22 mouse cellular contexts compared by ENCODE assay signal in the genomic region with DNA sequence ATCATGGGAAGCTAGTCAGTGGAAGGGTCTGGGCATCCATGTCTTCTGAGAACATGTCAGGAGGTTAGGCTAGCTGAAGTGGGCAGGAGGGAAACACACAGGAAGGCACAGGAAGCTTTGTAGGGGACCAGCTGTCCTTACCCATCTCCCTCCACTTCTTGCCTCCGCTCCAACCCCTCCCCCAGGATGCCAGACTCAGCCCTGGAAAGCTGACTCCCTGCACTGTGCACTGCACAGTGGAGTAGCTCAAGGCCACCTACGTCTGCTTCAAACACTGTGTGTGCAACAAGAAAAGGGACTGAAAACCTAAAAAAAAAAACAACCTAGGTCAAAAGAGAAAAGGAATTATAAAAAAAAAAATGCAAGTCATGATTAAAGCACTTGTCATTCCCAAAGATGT.
A peak's percentile ranks its signal among the peaks of the same experiment; 100 is the strongest.
DNase-seq lines count a peak whose midpoint lies in the region; ATAC-seq and TF ChIP-seq lines count a peak whose summit lies in the region.
"Had no signal": no experiment of that assay in that cellular context is flagged by ENCODE, and none has a peak within 500 bp of the region (broad histone marks: within the 10 kb centered on the region; RNA-seq: fewer than 3 reads in every experiment).

No protein-coding gene starts in this region.

- no peaks in the 10 kb centered on the region for H3K27me3 ChIP-seq in myocyte (ENCODE audit: control insufficient read depth, insufficient read depth, insufficient read length)
- H3K27me3 ChIP-seq: CH12.LX; heart, embryonic 15.5 days; hindbrain, embryonic 13.5 days; Patski had no signal

- DNase-seq in frontal cortex, postnatal 14 days (ENCODE audit: low spot score in 2 of 2): no peak
- DNase-seq in adrenal gland, adult 8-10 months: peak; percentile 42
- peak; percentile 70 for DNase-seq in adrenal gland, postnatal 14 days
- DNase-seq: cerebellum, adult 2 months; cerebellum, postnatal 10 days; gastrocnemius, postnatal 10 days; heart, adult 2 months; heart, postnatal 14 days had no signal

- TF ChIP-seq POLR2A in myocyte (IDR thresholded peaks at IDR 0.05; ENCODE audit: insufficient read length, low read depth): no peak

- H3K36me3 ChIP-seq in myocyte (ENCODE audit: control insufficient read depth, insufficient read depth): no peaks in the 10 kb centered on the region
- H3K36me3 ChIP-seq: embryonic facial prominence, embryonic 10.5 days; forebrain, embryonic 10.5 days; heart, embryonic 15.5 days; hindbrain, embryonic 13.5 days had no signal

- no peak overlapping the region for H3K4me2 ChIP-seq in myocyte (ENCODE audit: low read depth)
- H3K4me2 ChIP-seq: heart, embryonic 11.5 days; heart, embryonic 15.5 days; hindbrain, embryonic 13.5 days had no signal

- no peak overlapping the region for H3K4me3 ChIP-seq in myocyte
- H3K4me3 ChIP-seq: embryonic facial prominence, embryonic 10.5 days; erythroblast, embryonic 14.5 days; forebrain, embryonic 10.5 days; heart, adult 2 months; heart, embryonic 15.5 days; hindbrain, embryonic 13.5 days had no signal

- no peak overlapping the region for H3ac ChIP-seq in myocyte (ENCODE audit: control insufficient read depth, insufficient read length)

- H3K79me2 ChIP-seq in myocyte (ENCODE audit: control insufficient read depth, insufficient read depth): no peaks in the 10 kb centered on the region

- ATAC-seq in frontal cortex, adult (ENCODE audit: low TSS enrichment): 0 out of 2 replicates have a peak, but pooled peaks have one; percentile 50
- ATAC-seq in erythroblast, adult 5-6 weeks (replicated peaks; ENCODE audit: low FRiP score, poor library complexity, severe bottlenecking): no peak
- ATAC-seq: activated CD4-positive, CD25-positive, alpha-beta regulatory T cell, adult 4 months; forebrain, embryonic 14.5 days; hindbrain, postnatal 0 days; Patski had no signal

TF ChIP-seq in myocyte, 11 proteins besides CTCF, POLR2A, EP300 and RAD21:
- TF ChIP-seq MYOD1 (IDR thresholded peaks at IDR 0.05; ENCODE audit: control insufficient read depth in 1 of 3, insufficient read length in 2 of 3, low read depth in 2 of 3) (peak in 2 of 3 experiments; percentile 47 to 50), TCF12 (IDR thresholded peaks at IDR 0.05; ENCODE audit: insufficient read depth, poor library complexity, severe bottlenecking) (no peak), MAX (IDR thresholded peaks at IDR 0.05; ENCODE audit: low read depth) (no peak)

Comparison
In these comparisons a context has a peak if more than half of its experiments do, and no peak if none do; other contexts are left out.
1. DNase-seq: peak in adrenal gland, adult 8-10 months (single experiment) and adrenal gland, postnatal 14 days (single experiment); none in frontal cortex, postnatal 14 days (0 of 2).